Mouse (Mus musculus) urinary bladder, postnatal 36 days (tissue): ENCODE measurements around the gene Ano6.

Experiments used
- DNase-seq, 2 experiments: peaks; one replicate each; pipeline ENCODE4 v3.0.0; 2022; ENCODE audit warnings: low spot score in 2 of 2, mixed read lengths in 1 of 2

The Ano6 gene

DNA sequence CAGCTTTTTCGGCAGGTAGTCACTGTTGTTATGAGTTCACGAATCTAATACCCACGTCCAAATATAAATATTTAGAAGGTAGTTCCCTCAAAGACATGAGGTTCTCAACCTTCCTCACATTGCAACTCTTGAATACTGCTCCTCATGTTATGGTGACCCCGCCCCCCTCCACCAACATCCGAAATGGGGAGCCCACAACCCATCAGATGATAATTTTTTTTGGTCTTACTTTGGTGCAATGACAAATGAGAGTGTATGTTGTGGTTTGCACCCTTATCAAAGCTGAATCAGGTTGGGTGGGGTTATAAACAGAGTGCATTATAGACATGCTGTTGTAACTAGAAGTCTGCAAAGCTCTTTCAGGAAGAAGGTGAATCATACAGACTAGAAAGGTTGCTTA lies 99.7 kb downstream of the Ano6 start:
- no peak for DNase-seq

DNA sequence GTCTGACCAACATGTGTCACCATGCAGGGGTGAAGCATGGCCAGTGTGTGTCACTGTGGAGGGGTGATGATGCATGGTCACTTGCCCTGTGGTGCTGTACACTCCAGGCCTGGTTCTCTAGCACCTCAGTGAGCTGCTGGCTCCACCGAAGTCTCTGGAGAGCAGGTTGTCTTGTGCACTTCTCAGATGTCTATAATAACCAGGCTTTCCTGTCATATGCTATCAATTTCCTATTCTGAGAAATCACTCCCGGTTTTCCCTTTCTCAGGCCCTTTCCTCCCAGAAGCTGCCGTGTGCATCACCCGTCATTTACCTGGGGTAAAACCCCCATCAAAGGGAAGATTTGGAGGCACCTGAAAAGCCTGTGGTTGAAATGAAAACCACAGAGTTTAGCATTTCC lies 101.5 kb downstream of the Ano6 start:
- DNase-seq, result no peak

DNA sequence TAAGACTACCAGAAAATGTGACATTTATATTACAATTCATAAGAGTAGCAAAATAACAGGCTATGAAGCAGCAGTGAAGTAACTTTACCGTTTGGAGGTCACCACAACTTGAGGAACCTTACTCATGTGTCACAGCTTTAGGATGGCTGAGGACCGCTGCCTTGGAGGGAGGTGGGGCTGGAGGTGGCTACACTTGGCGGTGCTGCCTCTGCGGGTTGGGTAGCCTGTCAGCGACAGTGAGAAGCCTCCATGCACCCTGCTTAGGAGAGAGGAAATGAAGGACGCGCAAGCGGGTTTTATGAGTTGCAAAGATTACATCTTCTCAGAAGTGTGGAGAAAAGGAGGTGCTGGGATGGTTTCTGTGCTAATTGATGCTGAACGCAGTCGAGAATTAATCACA lies 102.3 kb downstream of the Ano6 start:
- no peak for DNase-seq

DNA sequence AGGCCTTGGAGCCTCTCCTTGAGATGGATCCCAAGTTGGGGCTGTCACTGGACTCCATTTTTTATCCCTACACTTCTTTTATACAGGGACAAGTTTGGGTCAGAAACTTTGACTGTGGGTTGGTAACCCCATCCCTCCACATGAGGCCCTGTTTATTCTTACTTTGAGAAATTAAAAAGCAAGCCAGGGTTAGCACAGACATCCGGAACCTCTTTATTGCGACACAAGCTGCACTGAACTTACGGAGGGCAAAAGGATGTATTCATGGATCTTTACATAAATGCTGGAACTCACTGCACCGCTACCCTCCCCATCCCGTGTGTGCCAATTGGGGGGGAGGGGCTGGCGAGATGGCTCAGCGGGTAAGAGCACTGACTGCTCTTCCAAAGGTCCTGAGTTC lies 105.1 kb downstream of the Ano6 start:
- no peak for DNase-seq

DNA sequence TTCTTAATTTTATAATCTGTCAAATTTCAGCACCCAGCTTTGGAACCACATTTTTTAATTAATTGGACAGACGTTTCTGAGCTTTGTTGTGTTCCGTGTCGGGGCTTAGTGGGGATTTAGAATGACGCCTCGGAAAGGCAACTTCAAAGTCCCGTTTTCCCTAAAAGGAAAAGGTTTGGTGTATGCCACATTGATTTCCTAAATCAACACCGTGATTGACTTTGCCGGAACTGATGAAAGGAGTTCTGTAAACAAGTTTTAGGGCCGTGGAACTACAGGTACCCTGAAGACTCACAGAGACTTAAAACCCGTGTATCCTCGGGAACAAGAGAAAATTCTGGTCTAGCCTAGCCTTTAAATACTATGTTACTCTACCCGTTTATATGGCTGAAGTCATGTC lies 107.0 kb downstream of the Ano6 start:
- DNase-seq, result no peak

DNA sequence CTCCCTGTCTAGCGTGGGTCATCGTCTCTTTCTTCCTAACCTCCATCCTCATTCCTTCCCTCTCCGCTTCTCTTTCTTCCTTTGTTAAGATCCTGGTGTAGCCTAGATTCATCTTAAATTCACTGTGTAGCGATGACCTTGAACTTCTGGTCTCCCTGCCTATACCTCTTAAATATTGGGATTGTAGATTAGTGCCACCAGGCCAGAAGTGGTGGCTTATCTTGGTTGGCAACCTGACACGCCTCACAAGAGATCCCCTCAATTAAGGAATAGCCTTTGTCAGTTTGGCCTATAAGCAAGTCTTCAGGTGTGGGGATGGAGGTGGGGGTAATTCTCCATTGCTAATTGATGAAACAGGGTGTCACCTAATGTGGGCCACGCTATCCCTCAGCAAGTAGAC lies 107.8 kb downstream of the Ano6 start:
- DNase-seq, result no peak

DNA sequence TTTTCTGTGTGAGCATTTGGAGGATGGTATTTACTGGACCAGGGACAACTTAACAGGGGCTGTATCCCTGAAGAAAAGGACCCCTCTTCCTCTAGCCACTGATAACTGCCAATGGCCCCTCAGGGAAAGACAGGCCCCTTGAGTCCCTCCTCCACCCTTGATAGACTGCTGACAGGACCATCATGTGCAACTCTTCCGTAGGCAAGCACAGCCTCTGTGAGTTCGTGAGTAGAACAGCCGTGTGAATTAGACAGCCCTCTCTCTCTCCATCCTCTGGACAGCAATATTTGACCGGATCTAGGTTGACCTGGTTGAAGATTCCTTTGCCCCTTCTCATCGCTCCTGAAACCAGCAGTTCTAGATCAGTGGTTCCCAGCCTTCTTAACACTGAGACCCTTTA lies 111.8 kb downstream of the Ano6 start:
- no peak for DNase-seq

DNA sequence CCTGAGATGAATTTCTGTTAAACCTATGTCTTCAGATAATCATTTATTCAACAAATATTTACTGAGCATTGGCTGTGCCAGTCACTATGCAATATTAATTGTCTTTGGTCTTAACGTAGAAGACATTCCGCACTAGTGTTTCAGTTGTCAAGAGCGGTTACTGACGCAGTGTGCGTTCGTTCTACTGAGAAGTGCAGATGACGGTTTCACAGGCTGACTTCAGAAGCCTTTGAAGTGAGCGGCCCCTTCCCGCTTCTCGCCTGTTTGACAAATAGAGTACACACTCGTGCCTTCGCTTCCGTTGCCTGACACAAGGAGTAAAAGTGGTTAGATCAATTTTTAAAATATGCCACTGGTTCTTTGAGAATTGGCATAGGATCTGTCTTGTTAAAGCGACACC lies 113.6 kb downstream of the Ano6 start:
- no peak for DNase-seq

DNA sequence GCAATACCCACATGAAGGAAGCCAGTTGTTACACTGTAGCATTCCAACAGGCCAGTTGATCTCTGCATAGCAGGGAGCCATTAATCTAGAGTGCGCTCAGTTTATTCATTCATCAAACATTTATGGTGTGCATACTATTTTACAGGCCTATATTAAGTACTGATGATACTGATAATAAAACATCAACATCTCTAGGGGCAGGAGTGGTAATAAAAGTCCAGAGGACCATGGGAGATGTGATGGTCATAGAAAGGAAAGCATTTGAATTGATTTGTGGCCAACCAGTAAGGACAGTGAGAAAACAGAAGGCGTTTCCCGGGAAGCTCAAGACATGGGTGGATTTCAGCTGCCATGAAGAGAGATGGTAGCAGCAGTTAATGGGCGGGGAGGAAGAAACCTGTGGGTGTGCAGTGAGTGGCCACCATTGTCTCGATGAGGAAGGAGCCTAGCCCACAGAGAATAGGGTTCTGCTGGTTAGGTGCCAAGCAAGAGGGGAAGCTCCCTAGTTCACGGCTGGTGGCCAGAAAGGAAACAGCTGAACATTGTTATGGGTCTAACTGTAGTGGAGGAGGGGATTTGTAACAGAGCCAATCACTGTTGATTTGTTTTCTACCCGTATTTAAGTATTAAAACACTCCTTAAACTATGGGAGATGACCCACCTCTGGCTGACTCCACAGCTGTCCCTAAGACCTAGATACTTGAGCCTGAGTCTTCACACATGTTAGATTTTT lies 115.5 kb downstream of the Ano6 start:
- DNase-seq, result peak in 1 of 2 experiments; percentile 42

DNA sequence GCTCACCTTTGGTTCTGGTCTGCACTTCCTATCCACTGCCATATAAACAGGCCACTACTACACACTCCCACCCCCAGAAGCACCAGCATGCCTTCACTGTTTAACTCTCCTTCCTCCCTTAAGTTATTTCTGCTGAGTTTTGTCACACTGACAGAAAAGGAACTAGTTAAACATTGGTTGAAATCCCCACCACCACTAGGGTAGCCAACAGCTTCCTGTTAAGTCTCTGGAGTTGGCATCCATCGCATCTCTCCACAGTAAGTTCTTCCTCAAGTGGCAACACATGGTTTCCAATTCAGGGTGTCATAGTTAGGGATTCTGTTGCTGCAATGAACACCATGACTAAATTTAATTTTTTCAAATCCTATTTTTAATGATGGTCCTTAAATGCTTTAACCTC lies 116.2 kb downstream of the Ano6 start:
- no peak for DNase-seq

DNA sequence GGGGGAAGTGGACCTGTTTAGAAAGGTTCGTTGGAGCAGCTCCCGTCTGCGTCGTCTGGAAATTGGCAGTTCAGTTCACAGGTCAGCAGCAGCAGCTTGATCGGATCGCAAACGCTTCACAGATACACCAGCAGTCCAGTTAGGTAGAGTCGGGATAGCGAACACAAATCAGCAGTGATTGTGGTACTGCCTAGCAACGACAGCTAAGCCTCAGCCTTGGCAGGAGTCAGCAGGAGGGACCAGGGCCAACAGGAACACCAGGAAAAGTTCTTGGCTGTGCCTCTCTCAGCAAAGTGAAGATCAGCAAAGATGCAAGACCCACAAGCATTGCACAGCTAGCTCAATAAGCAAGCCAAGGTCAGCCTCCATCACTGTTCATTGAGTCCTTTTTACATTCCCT lies 116.7 kb downstream of the Ano6 start:
- peak; percentile 53 to 78 for DNase-seq

DNA sequence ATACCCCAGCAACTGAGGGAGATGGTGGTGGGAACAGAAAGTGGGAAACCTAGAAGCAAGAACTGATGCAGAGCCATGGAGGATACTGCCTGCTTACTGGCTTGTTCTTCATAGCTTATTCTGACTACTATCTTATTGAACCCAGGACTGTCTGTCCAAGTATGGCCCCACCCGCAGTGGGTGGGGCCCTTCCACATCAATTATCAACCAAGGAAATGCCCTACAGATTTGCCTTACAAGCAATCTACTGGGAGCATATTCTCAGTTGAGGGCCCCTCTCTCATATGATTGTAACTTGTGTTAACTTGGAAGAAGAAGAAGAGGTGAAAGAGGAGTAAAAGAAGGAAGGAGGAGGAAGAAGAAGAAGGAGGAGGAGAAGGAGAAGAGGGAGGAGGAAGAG lies 117.3 kb downstream of the Ano6 start:
- no peak for DNase-seq

DNA sequence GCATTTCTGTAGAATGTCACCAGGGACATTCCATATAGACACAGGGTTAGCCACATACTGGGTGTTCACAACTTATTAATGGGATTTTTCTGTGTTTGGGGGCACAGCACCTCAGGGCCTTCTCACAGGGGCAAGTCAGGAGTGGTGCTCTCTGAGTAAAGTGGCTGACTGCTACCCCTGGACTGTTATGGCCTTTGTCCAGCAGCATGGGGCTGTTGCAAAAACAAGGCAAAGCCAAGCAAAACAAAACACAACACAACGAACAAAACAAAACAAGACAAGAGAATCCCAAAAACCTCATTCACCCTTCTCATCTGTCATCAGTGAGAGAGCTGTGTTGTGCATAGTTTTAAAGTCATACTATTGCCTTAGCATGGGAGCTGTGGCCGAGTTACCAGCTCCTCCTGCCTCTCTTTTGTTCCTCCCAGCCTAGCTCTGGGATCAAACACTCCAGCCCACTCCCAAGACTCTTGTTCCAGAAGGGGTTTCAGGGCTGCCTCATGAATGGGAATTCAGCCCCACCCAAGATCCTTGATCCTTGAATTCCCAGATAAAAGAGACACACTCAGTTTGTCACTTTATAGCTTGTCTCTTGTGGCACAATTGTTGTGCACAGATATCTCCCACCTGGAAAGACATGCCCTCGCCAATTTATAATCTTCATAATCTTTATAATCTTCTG lies 119.6 kb downstream of the Ano6 start:
- DNase-seq, result no peak

DNA sequence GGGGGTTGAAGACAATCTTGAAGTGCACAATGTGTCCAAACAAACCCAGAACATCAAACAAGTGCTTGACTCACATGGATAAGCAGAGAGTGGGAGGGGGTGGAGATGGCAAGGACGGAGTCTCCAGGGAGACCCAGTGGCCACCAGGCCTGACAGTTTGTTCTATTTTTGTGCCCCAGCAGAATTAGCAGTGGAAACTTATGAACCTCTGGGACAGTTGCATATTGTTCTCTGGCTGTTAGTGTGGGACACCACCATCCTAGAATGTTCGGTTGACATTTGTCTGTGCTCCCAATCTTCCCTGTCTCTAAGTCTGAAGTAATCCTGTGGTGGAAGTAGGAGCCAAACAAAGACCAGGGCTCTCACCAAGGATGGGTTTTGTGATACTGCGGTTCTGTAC lies 124.3 kb downstream of the Ano6 start:
- no peak for DNase-seq

DNA sequence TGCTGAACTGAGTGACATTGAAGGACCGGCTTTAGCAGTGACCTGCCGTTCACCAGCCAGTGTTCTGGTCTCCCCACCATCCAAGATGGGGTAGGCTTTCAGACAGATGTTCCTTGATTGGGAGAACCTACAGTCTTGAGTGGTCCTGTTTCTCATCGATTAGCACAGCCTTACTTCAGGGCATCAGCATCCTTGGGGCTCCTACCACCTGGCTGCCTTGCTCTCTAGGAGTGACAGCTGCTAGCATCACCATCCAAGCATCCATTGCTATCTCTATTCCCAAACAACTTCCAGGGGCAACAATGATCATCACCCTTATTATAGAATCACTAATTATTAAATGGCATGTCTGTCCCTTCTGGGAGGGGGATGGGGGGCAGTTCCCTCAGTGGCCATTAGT lies 124.8 kb downstream of the Ano6 start:
- no peak for DNase-seq

DNA sequence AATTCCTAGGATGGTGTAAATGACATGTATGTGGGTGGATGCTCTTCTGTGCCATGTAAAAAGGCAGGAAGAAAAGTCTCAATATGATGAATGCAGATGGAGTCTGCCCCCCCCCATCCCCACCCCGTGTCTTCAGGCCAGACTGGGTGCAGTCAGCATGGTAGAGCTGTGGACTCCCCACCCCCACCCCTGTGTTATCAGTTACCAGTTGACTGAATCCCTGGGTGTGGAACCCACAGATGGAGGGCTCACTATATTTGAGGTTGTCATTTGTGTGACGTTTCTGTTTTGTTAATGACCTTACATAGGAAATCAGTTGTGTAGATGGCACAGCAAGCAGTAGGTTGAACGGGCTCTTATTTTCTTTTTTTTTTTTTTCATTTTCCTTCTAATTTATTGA lies 126.7 kb downstream of the Ano6 start:
- DNase-seq, result no peak

DNA sequence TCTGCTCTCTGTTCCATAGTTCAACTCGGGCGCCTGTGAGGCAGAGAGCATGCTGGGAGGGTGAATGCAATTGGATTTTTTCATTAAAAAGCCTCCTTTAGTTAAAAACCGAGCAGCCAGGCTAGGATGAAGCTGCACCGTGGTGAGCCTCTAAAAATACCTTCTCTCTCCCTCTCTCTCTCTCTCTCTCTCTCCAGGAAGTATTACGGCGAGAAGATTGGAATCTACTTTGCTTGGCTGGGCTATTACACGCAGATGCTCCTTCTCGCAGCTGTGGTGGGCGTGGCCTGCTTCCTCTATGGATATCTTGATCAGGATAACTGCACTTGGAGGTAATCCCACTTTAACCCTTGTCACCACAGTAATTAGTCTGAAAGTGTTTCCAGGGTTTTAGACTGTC lies 129.4 kb downstream of the Ano6 start:
- no peak for DNase-seq

DNA sequence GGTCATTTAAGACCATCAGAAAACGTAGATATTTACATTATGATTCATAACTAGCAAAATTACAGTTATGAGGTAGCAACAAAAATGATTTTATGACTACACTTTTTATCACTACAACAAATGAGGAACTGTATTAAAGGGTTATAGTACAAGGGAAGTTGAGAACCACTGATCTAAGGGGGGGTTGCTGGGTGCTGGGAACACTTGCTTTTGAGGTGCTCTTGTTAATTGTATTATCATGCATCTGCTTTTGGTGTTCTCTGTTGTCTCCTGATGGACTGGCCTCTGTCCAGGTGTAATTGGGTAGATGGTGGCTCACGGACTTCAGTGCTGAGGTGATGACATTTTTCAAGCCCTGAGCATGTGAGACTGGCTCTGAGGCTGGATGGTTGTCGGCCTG lies 130.4 kb downstream of the Ano6 start:
- DNase-seq, result no peak

DNA sequence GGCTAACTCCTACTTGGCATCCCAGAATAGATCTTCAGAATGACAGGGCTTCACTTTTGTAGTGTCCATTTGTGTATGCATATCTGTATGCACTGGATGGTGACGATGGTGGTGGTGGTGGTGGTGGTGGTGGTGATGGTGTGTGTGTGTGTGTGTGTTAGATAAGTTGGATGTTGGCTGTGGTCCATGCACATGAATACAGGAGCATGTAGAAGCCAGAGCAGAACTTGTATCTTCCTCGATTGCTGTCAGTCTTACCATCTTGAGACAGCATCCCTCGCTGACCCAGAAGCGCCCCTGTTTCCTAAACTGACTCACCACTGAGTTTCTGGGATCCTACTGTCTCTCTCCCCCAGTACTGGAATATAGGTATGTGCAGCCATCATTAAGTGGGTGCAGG lies 131.0 kb downstream of the Ano6 start:
- DNase-seq, result no peak

DNA sequence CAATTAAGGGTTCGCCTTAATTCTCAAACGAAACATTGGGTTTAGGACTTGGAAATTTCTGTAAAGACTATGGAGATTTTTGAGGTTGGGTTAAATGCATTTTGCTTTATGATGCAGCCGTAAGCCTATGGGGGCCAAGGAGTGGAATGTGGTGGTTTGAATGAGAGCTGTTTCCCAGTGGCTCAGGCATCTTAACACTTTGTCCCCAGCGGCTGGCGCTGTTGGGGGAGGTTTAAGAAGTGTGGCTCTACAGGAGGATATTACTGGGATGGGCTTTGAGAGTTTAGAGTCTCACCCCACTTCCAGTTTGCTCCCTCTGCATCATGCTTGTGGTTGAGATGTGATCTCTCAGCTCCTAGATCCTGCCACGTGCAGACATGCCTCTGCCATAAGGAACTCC lies 131.9 kb downstream of the Ano6 start:
- DNase-seq, result no peak

DNA sequence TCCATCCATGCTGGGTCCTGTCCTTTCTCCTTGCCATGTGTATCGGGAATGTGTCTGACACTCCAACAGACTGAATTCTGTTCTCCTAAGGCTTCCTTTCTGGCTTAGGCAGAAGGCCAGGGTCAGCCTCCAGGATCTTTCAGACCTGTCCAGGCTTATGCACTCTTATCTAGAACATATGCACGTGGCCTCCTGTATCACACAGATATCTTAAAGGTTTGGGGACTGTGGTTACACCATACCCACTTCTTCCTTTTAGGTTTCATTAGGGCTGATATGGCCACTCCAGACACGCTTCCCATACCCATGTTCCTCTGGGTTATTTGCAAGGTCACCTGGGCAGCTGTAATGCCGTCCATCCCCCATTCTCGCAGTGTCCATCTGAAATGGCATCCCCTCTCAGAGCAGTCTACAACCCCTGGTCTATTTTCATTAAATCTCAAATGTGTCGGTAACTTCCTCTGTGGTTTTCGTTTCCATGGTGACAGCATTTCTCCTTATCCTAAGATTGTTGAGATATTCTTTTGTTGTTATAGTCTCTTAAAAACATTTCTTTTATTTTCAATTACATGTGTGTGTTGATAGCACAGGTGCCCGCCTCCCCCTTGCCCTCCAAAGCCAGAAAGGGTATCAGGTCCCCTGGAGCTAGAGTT lies 134.8 kb downstream of the Ano6 start:
- no peak for DNase-seq

DNA sequence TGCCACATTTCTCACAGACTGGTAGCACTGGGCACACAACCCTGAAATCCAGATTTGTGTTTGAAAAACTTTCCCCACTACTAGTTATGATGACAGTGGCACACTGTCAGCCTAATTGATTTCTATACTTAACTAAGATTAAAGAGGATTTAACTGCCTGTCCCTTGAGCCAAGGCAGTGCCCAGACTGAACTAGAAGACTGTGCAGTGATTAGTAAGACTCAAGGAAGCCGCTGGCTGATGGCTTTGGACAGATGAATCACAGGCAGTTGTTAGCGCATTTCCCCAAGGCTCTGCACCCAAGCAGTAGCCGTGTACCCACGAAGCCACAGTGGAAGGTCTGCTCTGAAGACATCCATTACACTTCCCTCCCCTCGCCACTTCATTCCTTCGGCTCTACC lies 138.4 kb downstream of the Ano6 start:
- DNase-seq, result no peak
